Mouse (Mus musculus) stomach, embryonic 14.5 days (tissue): ENCODE data around the gene Cdk14. TPM values are rescaled to one million over a fixed set of nuclear protein-coding genes. Genes with fewer than 3 reads are reported as not detected.

Source experiments
- ATAC-seq: fragments of 200-750 bp; cut with Nextera tagmentation; 2 replicates; pipeline ENCODE4 v1.8.0; 2017; ENCODE audit warnings: low read depth, moderate TSS enrichment; ENCODE audit not compliant: insufficient number of reproducible peaks, insufficient read depth, low FRiP score
- H3K27ac ChIP-seq: fragments of 300-500 bp; sonication (generic); 2 replicates; pipeline ENCODE4 v1.5.1; 2014; ENCODE audit warnings: mild to moderate bottlenecking, low read length, moderate library complexity, mixed read lengths
- H3K27me3 ChIP-seq: fragments of 300-500 bp; sonication (generic); 2 replicates; pipeline ENCODE4 v1.6.1; 2014; ENCODE audit warnings: low read length, control low read depth, mixed read lengths; ENCODE audit not compliant: control insufficient read depth, insufficient read depth
- H3K36me3 ChIP-seq: fragments of 300-500 bp; sonication (generic); 2 replicates; pipeline ENCODE4 v1.6.1; 2014; ENCODE audit warnings: mild to moderate bottlenecking, control low read depth, low read length, moderate library complexity, mixed read lengths; ENCODE audit not compliant: control insufficient read depth, insufficient read depth
- H3K4me1 ChIP-seq: fragments of 300-500 bp; sonication (generic); 2 replicates; pipeline ENCODE4 v1.6.1; 2014; ENCODE audit warnings: low read length, control low read depth, mixed read lengths; ENCODE audit not compliant: control insufficient read depth, insufficient read depth
- H3K4me2 ChIP-seq: fragments of 300-500 bp; sonication (generic); replicated peaks from 2 replicates; pipeline ENCODE4 v1.6.1; 2014; ENCODE audit warnings: low read depth, low read length, control low read depth
- H3K4me3 ChIP-seq: fragments of 300-500 bp; sonication (generic); 2 replicates; pipeline ENCODE4 v1.5.1; 2014; ENCODE audit warnings: low read depth, low read length, control low read depth
- H3K9ac ChIP-seq: fragments of 300-500 bp; sonication (generic); replicated peaks from 2 replicates; pipeline ENCODE4 v1.6.1; 2014; ENCODE audit warnings: low read depth, mild to moderate bottlenecking, control low read depth, low read length, moderate library complexity, mixed read lengths
- H3K9me3 ChIP-seq: fragments of 300-500 bp; sonication (generic); 2 replicates; pipeline ENCODE4 v1.6.1; 2016; ENCODE audit warnings: low read depth, low read length, control low read depth; ENCODE audit not compliant: control insufficient read depth
- WGBS: fragments of 180-500 bp; shearing (Covaris S2); extraction: QIAGEN DNeasy Blood & Tissue Kit; methylation state at CpG from one replicate; pipeline ENCODE4 v1.1.7; 2014; 5-methylcytosine and 5-hydroxymethylcytosine counted together
- polyA plus RNA-seq: library from polyadenylated mRNA; unstranded; fragments of >200 nt; fragmentation: Nextera tagmentation; extraction: Ambion mirVana; gene quantifications from 2 replicates; pipeline ENCODE4 v1.2.1, GENCODE M21; 2014

Gene Cdk14
- polyA plus RNA-seq, 1 experiment from 2014 or later, result 28.3 TPM

- no peaks in the 10 kb centered on the region for H3K4me1 ChIP-seq
- H3K36me3 ChIP-seq, result no peaks in the 10 kb centered on the region
- H3K4me2 ChIP-seq, result no peak overlapping the region
- no peak overlapping the region for H3K4me3 ChIP-seq
- no peak overlapping the region for H3K9ac ChIP-seq
- WGBS, result 88% methylated on average over 4 of the region's 4 CpGs
- no peaks in the 10 kb centered on the region for H3K27me3 ChIP-seq
- ATAC-seq, result no peak
- no peak overlapping the region for H3K27ac ChIP-seq
- H3K9me3 ChIP-seq, result no peaks in the 10 kb centered on the region
Observed at GRCm38 (mm10) chr5:4790265-4790664, 629.8 kb downstream of the Cdk14 start.

DNA sequence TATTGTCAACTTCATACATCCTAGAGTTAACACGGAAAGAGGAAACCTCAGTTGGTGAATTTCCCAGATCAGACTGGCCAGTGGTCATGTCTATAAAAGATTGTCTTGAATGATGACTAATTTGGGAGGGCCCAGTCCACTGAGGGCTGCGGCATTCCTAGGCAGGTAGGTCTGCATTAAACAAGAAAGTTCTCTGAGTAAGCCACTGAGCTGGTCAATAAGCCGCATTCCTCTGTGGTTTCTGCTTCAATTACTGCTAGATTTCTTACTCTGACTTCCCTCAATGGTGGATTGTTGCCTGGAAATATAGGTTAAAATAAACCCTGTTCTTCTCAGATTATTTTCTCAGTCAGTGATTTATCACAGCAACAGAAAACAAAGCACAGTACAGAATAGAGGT is 631.6 kb downstream of the Cdk14 start:
- Histone ChIP-seq H3K27me3 (no peaks in the 10 kb centered on the region), H3K36me3 (no peaks in the 10 kb centered on the region), H3K9ac (no peak overlapping the region), H3K4me3 (no peak overlapping the region), H3K9me3 (no peaks in the 10 kb centered on the region), H3K4me1 (no peaks in the 10 kb centered on the region), H3K4me2 (no peak overlapping the region), H3K27ac (no peak overlapping the region)
- 75% methylated on average over 3 of the region's 3 CpGs for WGBS
- no peak for ATAC-seq

DNA sequence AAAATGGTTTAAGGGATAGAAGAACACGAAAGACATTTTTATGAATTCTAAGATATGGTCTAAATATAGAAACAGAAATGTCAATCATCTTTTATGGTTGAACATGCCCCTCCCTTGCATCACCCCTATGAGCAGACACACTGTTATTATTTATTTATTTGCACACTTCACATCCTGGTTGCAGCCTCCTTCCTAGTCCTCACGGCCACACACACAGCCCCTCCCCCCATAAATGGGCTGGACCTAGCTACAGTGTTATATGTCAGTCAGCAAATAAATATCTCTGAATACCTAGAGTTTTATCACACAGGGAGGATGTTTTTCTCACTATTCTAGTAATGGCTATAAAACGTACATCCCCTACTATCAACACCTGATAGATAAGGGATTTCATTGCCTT is 633.3 kb downstream of the Cdk14 start:
- H3K4me2 ChIP-seq, result no peak overlapping the region
- no peak overlapping the region for H3K9ac ChIP-seq
- H3K27ac ChIP-seq, result no peak overlapping the region
- no peak overlapping the region for H3K4me3 ChIP-seq
- no peaks in the 10 kb centered on the region for H3K36me3 ChIP-seq
- H3K9me3 ChIP-seq, result no peaks in the 10 kb centered on the region
- WGBS, result 63% methylated on average over 3 of the region's 3 CpGs
- no peak for ATAC-seq
- no peaks in the 10 kb centered on the region for H3K27me3 ChIP-seq
- H3K4me1 ChIP-seq, result no peaks in the 10 kb centered on the region

GRCm38 (mm10) chr5:4778274-4778673 is 641.8 kb downstream of the Cdk14 start:
- 85% methylated on average over 3 of the region's 3 CpGs for WGBS

DNA sequence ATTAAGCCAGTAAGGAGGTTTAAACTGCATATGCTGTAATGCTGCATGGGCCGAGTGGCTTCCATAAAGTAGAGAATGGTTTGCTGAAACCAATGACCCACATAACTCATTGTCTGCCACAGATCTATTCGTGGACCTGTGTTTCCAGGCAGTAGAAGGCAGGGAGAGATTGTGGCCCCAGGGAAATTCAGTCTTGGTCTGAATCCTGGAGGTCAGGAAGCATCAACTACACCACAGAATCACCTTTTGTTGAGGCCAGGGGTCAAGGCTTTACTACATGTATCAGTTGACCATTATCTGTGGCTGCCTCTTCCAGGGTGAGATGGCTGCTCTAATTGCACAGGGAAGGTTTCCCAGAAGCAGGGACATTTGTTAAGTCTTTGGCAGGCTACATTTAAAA is 643.6 kb downstream of the Cdk14 start:
- Histone ChIP-seq H3K4me3 (no peak overlapping the region), H3K4me1 (no peaks in the 10 kb centered on the region), H3K27ac (no peak overlapping the region), H3K27me3 (no peaks in the 10 kb centered on the region), H3K9ac (no peak overlapping the region), H3K36me3 (no peaks in the 10 kb centered on the region), H3K4me2 (no peak overlapping the region), H3K9me3 (no peaks in the 10 kb centered on the region)
- WGBS, result 38% methylated on average over 2 of the region's 2 CpGs
- no peak for ATAC-seq

More at GRCm38 (mm10) chr5:4778274-4778673, 641.8 kb downstream of the Cdk14 start:
- Histone ChIP-seq H3K9ac (no peak overlapping the region), H3K4me1 (no peaks in the 10 kb centered on the region), H3K27me3 (no peaks in the 10 kb centered on the region), H3K9me3 (no peaks in the 10 kb centered on the region), H3K27ac (no peak overlapping the region), H3K4me3 (no peak overlapping the region), H3K4me2 (no peak overlapping the region), H3K36me3 (no peaks in the 10 kb centered on the region)
- no peak for ATAC-seq

DNA sequence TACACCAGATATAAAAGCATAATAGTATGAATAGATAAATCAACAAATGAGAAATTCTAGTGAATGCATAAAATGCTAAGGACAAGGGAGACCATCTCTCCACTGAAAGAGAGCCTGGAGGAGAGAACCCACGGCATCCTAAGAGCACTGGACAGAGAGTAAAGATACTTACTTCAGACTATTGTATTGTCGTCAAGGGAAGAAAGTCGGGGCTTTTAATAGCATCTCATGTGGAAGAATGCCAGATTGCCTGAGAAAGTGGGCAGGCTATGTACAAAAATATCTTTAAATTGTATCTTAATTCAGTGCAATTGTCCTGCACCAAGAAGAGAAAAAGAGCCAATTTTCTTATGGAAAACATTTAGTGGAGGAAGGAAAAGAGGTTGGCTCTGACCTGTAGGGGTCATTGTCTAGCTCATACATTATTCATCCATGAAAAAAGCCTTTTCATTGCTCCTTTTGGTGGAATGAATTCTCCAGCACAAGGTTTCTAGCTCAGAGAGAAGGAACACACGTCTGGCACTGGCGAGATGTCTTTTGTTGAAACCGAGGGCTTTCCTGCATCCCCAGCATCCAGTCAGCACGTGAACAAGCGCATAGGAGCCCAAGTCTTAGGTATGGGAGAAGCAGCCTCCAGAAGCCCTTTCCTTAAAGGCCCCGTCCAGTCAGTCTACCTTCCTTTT is 646.9 kb downstream of the Cdk14 start:
- Histone ChIP-seq H3K9ac (no peak overlapping the region), H3K36me3 (no peaks in the 10 kb centered on the region), H3K4me2 (no peak overlapping the region), H3K9me3 (no peaks in the 10 kb centered on the region), H3K27me3 (no peaks in the 10 kb centered on the region), H3K27ac (no peak overlapping the region), H3K4me3 (no peak overlapping the region), H3K4me1 (no peaks in the 10 kb centered on the region)
- no peak for ATAC-seq
- WGBS, result 68% methylated on average over 9 of the region's 9 CpGs

GRCm38 (mm10) chr5:4770609-4771008 is 649.5 kb downstream of the Cdk14 start:
- no peak for ATAC-seq
- Histone ChIP-seq H3K4me1 (no peaks in the 10 kb centered on the region), H3K4me3 (no peak overlapping the region), H3K36me3 (no peaks in the 10 kb centered on the region), H3K4me2 (no peak overlapping the region), H3K27ac (no peak overlapping the region), H3K9ac (no peak overlapping the region), H3K9me3 (no peaks in the 10 kb centered on the region), H3K27me3 (no peaks in the 10 kb centered on the region)
- WGBS, result 97% methylated on average over 1 of the region's 1 CpGs

DNA sequence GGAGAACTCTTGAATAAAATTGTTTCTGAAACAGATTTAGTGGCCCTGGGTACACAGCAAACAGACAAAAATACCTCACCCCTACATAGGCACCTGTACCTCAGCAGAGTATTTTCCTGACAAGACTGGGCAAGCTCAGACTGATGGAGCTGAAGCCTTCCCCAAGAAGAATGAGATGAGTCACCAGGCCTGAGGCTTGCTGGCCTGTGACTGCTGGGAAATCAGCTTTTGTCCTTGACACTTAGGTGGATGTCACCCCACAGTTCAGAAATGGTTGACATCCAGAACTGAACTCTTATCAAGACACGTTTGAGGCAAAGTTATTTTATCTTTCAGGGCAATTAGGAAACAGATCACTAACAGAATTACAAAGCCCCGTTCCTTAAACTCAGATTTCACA is 652.2 kb downstream of the Cdk14 start:
- Histone ChIP-seq H3K27me3 (no peaks in the 10 kb centered on the region), H3K9me3 (no peaks in the 10 kb centered on the region), H3K4me2 (no peak overlapping the region), H3K4me3 (no peak overlapping the region), H3K36me3 (no peaks in the 10 kb centered on the region), H3K4me1 (no peaks in the 10 kb centered on the region), H3K9ac (no peak overlapping the region), H3K27ac (no peak overlapping the region)
- WGBS, result 59% methylated on average over 2 of the region's 2 CpGs
- no peak for ATAC-seq

- Histone ChIP-seq H3K4me2 (no peak overlapping the region), H3K36me3 (no peaks in the 10 kb centered on the region), H3K9me3 (no peaks in the 10 kb centered on the region), H3K4me1 (no peaks in the 10 kb centered on the region), H3K27ac (no peak overlapping the region), H3K9ac (no peak overlapping the region), H3K27me3 (no peaks in the 10 kb centered on the region), H3K4me3 (no peak overlapping the region)
- no peak for ATAC-seq
- WGBS, result 62% methylated on average over 5 of the region's 5 CpGs
Observed at GRCm38 (mm10) chr5:4766719-4767118, 653.4 kb downstream of the Cdk14 start.
